Mouse (Mus musculus) spleen, adult 2 months (tissue): Measurements from ENCODE around the gene Spdya.

Experiments used
- CTCF ChIP-seq: fragments of 200-500 bp; IDR thresholded peaks from 2 replicates; pipeline ENCODE4 v1.5.1; 2011; ENCODE audit warnings: mild to moderate bottlenecking, inconsistent platforms; ENCODE audit not compliant: insufficient read depth, insufficient read length, insufficient replicate concordance; ENCODE audit errors: extremely low read depth
- POLR2A ChIP-seq: fragments of 200-500 bp; IDR thresholded peaks from 2 replicates; pipeline ENCODE4 v1.6.1; 2011; ENCODE audit warnings: low read depth, low read length, inconsistent platforms

DNA sequence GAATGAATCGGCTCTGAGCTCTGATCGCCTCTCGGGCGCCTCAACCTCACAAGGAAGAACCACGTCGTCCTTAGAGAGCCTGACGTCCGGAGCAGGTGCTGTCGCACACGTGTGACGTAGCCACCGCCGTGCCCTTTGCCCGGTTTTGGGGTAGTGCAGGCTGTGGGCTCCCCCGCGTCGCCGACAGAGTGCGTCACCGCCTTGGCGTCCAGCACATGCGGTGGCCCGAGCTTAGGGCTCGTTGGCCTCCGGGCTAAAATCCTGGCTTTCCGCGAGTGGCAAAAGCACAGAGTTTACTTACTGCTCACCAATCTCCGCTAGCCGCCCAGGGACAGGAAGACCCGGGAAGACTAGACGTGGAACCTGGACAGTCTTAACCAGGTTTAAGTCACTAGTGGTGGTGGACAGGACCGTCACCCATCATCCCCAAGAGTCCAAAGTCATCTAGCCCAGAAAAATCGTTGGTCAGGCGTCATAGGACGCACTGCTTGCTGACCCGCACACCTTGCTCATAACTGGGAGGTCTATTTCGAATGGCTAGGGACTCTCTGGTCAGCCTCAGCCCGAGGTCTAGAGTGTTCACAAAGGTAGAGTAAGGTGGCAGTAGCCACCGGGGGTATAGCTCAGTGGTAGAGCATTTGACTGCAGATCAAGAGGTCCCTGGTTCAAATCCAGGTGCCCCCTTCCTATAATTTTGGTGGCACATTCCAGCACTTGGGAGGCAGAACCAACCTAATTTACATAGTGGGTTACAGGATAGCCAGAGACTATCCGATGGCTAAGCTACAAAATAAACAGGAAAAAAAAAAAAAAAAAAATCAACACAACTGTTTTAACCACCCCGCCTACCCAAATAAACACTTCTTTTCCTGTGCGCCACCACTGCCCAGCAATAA is 47.0 kb downstream of the Spdya start:
- TF ChIP-seq CTCF (no peak), POLR2A (no peak; the same call in 1 of the 2 replicates)
